Mouse (Mus musculus): ENCODE measurements around the gene Creg1.

Creg1 gene

GRCm38 (mm10) chr1:165763635-165764372, at the start of gene Creg1:
Creg1 (plus strand) TSS chr1:165763746.
- peak; percentile 95 for DNase-seq (ENCODE audit: low spot score in 2 of 2)

GRCm38 (mm10) chr1:165713798-165714197, 49.7 kb upstream of the Creg1 start:
- DNase-seq (ENCODE audit: low spot score in 2 of 2) = no peak

- DNase-seq (ENCODE audit: low spot score in 2 of 2) = no peak
Measured at GRCm38 (mm10) chr1:165716426-165716825, 47.1 kb upstream of the Creg1 start.

- peak; percentile 88 to 95 for DNase-seq (ENCODE audit: low spot score in 2 of 2)
Measured at GRCm38 (mm10) chr1:165717711-165718542, 45.6 kb upstream of the Creg1 start.

- peak; percentile 59 to 66 for DNase-seq (ENCODE audit: low spot score in 2 of 2)
Measured at GRCm38 (mm10) chr1:165718543-165719105, 44.9 kb upstream of the Creg1 start.

- no peak for DNase-seq (ENCODE audit: low spot score in 2 of 2)
Measured at GRCm38 (mm10) chr1:165722531-165723123, 40.9 kb upstream of the Creg1 start.

- DNase-seq (ENCODE audit: low spot score in 2 of 2) = no peak
Measured at GRCm38 (mm10) chr1:165724219-165725033, 39.1 kb upstream of the Creg1 start.

- no peak for DNase-seq (ENCODE audit: low spot score in 2 of 2)
Measured at GRCm38 (mm10) chr1:165725039-165725644, 38.4 kb upstream of the Creg1 start.

GRCm38 (mm10) chr1:165726986-165727385, 36.6 kb upstream of the Creg1 start:
- no peak for DNase-seq (ENCODE audit: low spot score in 2 of 2)

- no peak for DNase-seq (ENCODE audit: low spot score in 2 of 2)
Measured at GRCm38 (mm10) chr1:165728057-165728639, 35.4 kb upstream of the Creg1 start.

- DNase-seq (ENCODE audit: low spot score in 2 of 2) = no peak
Measured at GRCm38 (mm10) chr1:165730129-165730528, 33.4 kb upstream of the Creg1 start.

GRCm38 (mm10) chr1:165731553-165731952, 32.0 kb upstream of the Creg1 start:
- DNase-seq (ENCODE audit: low spot score in 2 of 2) = no peak

GRCm38 (mm10) chr1:165734840-165735239, 28.7 kb upstream of the Creg1 start:
- DNase-seq (ENCODE audit: low spot score in 2 of 2) = no peak

GRCm38 (mm10) chr1:165735826-165736818, 27.4 kb upstream of the Creg1 start:
- DNase-seq (ENCODE audit: low spot score in 2 of 2) = peak; percentile 75 to 90

GRCm38 (mm10) chr1:165737451-165737850, 26.1 kb upstream of the Creg1 start:
- no peak for DNase-seq (ENCODE audit: low spot score in 2 of 2)

GRCm38 (mm10) chr1:165737867-165738266, 25.7 kb upstream of the Creg1 start:
- no peak for DNase-seq (ENCODE audit: low spot score in 2 of 2)

- no peak for DNase-seq (ENCODE audit: low spot score in 2 of 2)
Measured at GRCm38 (mm10) chr1:165738985-165739384, 24.6 kb upstream of the Creg1 start.

GRCm38 (mm10) chr1:165741989-165742388, 21.6 kb upstream of the Creg1 start:
- no peak for DNase-seq (ENCODE audit: low spot score in 2 of 2)

GRCm38 (mm10) chr1:165748053-165748452, 15.5 kb upstream of the Creg1 start:
- no peak for DNase-seq (ENCODE audit: low spot score in 2 of 2)
